Mouse (Mus musculus) megakaryocyte, embryonic 14.5 days (primary cell): ENCODE measurements around the gene Slc39a5.

Experiments used
- FLI1 ChIP-seq: IDR thresholded peaks from 2 replicates; pipeline ENCODE4 v1.6.1; 2012; ENCODE audit warnings: low read length, inconsistent platforms, mixed read lengths
- GATA1 ChIP-seq: IDR thresholded peaks from 3 replicates; pipeline ENCODE4 v1.6.1; 2012; ENCODE audit warnings: mixed read lengths, low read length, inconsistent platforms, borderline replicate concordance

DNA sequence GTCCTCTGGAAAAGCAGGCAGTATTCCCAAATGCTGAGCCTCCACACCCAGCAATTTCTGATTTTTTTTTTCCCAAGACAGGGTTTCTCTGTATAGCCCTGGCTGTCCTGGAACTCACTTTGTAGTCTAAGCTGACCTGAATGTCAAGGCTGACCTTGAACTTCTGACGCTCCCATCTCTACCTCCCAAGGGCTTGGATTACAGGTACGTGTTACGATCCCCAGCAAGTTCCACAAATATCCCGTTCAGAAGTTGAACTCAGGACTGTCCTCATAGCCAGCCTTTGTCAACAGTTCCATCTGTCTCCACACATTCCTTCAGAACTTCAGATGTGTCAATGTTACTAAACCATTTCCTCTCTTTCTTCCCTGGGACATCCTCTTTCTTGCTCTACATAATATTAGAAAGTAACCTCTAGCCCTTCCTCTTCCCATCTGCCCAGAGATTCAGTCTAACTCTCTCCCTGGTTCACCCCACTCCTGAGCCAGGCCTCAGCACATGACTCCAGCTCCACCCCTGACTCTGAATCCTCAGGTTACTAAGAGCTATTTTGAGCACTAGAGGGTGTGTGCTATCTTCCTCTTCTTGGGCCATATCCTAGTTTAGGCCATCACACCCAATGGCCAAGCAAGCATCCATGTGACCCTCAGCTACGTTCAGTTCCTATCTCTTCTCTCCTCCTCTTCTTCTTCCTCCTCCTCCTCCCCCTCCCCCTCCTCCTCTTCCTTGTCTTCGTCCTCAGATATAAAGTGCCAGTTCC is 27.9 kb downstream of the Slc39a5 start:
- TF ChIP-seq GATA1 (no peak), FLI1 (no peak)
